Mouse (Mus musculus) cerebral cortex, adult 2 months (tissue): ENCODE data around the gene Mtx3.

Experiments used
- WGBS: fragments of 180-500 bp; shearing (Covaris S2); methylation state at CpG from one replicate; pipeline ENCODE4 v1.1.7; 2018; 5-methylcytosine and 5-hydroxymethylcytosine counted together

The Mtx3 gene

DNA sequence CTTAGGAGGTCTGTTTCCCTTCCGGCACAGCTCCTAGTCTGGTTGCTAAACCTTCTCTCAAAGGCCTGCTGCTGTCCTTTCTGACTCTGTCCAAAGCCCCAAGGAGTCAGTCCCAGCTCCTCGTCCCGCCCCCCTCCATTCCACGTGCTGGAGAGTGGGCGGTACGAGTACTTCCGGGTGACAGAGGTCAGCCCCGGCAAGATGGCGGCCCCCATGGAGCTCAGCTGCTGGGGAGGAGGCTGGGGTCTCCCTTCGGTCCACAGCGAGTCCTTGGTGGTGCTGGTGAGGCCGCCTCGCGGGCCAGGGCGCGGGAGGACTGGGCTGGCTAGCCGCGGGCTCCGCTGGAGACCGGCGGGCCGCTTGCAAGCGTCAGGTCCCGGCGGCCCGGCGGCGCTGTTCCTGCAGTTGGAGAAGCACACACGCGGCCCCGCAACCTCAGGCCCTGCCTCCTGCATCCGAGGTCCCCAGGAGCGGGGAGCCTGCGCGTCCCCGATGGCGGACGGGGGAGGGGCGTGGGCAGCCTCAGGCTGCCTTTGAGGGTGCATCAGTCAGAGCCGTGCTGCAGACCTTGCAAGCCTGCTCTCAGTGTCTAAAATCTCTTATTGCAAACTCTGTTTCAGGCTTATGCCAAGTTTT is at the start of gene Mtx3:
Gene Mtx3, plus strand, starts transcription at position 175 of the 636 bp plus-strand sequence.
- WGBS: 3% methylated on average over 40 of the region's 40 CpGs

DNA sequence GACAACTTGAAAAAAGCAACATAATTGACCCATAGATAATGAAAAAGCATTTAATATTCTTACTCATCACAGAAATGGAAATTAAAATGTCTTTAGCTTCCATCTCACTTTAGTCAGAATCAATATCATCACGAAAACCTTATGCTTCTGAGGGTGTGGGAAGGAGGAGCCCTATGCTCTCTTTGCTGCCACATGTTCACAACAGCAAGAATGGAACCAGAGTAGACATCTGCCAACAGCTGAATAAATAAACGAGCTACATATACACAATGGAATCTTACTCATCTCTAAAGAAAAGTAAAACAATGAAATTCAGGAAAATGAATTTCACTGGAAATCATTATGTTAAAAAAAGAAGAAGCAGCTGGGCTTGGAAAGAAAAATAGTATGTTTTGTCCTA is 45.7 kb upstream of the Mtx3 start:
- WGBS: 40% methylated on average over 2 of the region's 2 CpGs

DNA sequence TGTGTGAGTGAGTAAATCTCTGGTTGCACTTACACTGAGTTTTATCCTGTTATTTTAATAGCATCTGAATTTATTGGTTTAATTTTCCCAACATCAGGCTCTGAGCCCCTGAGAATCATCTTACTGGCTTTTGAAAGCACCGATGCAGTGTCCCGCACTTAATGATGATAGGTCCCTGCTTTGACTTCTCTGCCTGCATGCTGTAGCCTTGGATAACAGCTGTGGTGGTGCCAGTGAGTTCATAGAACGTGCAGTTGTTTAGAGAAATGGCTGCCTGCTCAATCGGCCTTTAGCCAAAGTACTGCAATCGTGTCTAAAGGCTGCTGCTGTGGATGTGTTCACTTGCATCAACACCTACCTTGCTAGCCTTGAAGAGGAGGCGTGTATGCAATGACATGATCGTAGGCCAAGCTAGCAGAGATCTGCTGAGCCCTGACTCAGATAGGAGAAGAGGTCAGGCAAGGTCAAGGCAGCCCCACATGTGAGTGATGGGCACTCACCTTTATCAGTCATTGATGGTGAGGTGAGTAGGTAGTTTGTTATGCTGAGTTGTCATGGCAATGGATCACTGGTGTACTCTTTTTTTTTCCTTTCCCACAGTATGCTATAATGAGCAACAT is 45.1 kb upstream of the Mtx3 start:
- 54% methylated on average over 7 of the region's 7 CpGs for WGBS

DNA sequence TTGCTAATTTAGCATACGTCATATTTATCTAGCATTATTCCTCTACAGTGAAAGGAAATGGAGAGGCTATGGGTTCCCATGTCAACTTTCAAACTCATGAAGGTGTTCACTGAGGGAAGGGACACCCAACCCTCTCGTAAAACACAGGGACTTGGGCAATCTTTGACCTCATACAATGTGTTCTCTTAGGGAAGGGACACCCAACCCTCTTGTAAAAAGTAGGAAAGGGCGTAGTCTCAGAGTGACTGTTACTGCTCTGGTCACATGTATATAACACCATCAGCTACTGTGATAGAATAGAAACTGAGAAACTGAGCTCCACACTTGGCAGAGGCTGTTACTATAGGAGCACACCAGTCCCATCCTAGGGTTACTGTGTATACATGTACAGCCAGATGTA is 36.7 kb upstream of the Mtx3 start:
- 94% methylated on average over 3 of the region's 3 CpGs for WGBS

DNA sequence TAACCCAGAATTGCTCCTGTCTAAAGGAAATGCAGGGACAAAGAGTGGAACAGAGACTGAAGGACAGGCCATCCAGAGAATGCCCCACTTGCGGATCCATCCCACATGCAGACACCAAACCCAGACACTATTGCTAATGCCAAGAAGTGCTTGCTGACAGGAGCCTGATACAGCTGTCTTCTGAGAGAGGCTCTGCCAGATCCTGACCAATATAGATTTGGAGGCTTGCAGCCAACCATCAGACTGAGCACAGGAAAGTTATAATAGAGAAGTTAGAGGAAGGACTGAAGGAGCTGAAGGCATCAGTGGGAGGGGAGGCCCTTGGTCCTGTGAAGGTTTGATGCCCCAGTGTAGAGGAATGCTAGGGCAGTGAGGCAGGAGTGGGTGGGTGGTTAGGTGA is 34.0 kb upstream of the Mtx3 start:
- 66% methylated on average over 1 of the region's 1 CpGs for WGBS

DNA sequence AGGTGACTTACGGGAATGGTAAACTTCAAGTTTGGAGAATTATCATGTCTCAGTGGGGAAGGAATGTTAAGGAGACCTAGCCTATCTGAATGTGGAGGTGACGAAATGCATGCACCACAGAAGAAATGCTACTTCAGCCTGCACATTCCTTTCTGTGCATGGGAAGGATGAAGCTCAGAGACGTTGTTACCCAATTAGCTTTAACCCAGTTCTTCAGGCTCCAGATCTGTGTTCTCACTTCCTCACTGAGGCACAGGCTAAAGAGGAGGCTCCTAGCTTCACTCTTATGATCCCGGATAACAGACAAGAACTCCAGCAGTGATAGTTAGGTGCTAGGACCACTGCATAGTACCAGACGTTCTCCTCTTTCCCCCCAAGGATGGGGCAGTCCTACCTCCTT is 28.2 kb upstream of the Mtx3 start:
- WGBS: 75% methylated on average over 5 of the region's 5 CpGs

DNA sequence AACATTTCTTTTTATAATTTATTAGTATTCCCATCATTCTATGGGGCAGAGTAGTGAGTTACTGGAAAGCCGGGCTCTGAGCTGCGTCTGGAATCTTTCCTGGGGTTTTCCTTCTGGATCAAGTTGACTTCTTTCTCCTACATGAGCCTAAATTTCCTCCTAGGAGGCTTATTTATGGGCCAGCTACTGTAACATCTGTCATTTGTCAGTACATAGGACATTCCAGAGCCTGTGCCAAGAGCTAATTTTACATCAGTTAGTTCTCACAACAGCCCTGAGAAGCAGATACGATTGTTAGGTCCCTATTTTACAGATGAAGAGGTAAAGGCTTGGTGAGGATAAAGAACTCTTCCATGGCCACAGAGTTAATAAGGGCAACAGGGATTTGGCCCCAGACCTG is 27.2 kb upstream of the Mtx3 start:
- WGBS: 50% methylated on average over 3 of the region's 3 CpGs

DNA sequence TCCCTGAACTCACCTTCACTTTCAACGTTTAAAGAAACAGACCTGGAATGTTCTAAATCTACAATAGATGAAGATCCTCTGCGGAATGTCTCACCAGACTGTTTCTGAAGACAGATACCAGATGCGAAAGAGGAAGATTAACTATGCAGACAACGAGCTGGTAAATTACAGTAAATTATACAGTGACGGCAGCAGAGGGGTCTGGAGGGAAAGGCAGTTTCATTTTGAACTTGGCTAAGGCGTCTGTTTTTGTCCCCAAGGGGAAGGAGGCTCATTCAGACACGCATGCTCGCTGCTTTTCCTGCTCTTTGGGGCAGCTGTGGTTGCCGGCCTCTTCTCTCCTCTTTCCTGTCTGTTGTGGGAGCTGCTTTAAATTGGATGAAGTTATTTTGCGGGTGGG is 15.7 kb upstream of the Mtx3 start:
- WGBS: 39% methylated on average over 10 of the region's 10 CpGs

DNA sequence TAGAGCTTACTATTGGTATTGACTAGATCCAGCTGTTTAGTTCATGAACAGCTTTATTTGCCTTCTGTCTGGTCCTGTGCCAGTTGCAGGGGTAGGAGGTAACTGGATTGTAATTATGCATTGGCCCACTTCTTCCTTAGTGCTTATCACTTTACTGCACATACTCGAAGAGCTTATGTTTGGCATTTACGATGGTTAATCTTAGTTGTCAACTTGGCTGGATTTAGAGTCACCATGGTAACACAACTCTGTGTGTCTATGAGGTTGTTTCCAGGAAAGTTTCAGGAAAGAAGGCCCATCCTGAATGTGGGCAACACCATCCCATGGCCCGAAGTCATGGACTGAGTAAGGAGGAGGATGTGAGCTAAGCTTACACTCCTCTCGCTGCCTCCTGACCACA is 11.4 kb upstream of the Mtx3 start:
- 61% methylated on average over 4 of the region's 4 CpGs for WGBS

DNA sequence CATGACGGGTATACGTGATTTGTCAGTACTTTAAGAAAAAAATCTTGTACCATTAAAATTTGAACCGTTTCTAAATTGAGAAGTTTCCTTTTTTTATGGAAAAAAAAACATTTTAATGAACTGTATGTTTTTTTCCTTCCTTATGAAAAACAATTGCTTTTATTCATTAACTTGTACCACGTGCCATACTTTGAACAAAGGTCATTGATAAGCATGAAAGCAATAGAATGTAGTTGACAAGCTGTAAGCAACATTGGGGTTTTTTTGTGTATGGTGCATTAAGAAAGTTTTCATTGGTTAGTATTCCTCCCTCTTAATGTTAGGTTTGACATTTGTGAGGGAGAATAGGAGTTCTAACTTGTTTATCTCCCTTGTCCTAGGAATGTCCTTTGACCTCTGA is 1.9 kb downstream of the Mtx3 start:
- WGBS: 82% methylated on average over 4 of the region's 4 CpGs

DNA sequence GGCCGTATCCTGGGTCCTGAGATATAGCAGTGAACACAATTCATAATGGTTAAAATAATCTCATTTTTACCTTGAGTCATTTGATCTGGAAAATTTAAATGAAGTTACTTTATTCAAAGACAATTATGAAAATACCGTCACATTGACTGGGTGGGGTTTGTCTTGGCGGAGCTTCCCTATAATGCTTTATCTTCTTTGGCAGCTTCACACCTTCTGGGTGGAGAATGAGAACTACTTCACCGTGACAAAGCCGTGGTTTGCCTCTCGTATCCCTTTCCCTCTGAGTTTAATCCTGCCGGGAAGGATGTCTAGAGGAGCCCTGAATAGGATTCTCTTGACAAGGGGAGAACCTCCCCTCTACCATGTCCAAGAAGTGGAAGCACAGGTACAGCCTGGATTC is 2.8 kb downstream of the Mtx3 start:
- 95% methylated on average over 7 of the region's 7 CpGs for WGBS

DNA sequence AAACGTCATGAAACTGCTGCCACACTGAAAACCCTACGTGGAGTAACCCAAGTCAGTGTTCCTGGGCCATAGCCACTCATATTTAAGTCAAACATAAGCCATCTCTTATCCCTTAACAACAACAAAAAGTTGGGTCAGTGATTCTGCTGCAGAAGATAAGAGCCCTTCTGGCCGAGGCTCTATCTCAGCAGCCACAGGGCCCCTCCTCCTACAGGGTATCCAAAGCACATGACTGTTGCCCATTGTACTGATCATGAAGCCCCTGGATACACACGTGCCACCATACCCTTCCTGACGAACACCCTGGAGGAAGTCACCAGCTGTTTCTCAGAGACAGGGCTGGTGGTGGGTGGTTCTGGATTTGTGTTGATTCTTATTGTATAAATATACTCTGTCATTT is 3.4 kb downstream of the Mtx3 start:
- WGBS: 73% methylated on average over 5 of the region's 5 CpGs

DNA sequence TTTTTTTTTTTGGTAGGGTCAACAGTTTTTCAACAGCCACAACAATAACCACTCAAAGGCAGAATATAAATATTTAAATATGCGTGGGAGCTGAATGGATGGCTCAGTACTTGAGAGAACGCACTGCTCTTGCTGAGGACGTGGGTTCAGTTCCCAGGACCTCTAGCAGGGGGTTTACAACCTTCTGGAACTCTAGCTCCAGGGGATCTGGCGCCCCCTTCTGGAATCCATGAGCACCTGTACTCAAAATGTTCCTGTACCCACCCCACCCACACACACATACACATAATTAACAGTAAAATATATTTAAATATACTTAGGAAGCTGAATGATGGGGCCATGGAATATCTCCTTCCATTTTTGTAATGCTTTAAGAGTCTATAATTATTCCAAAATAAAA is 11.3 kb downstream of the Mtx3 start:
- 81% methylated on average over 4 of the region's 4 CpGs for WGBS

DNA sequence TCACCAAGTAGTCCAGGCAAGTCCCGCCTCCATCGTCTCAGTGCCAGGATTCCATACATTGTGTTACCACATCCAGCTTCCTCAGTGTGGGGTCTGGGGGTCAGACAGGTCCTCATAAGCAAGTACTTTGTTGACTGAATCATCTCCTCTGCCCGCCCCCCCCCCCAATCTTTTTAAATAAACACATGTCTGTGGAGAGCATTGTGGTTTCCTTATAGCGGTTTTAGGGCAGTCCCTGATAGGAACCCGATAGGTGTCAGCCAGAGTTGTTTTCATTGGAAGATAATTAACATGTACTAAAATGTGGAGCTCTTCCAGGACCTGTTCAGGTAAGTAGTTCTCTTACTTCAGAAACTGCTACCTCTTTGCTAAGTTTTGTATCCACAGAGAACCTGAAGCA is 14.2 kb downstream of the Mtx3 start:
- WGBS: 89% methylated on average over 5 of the region's 5 CpGs

DNA sequence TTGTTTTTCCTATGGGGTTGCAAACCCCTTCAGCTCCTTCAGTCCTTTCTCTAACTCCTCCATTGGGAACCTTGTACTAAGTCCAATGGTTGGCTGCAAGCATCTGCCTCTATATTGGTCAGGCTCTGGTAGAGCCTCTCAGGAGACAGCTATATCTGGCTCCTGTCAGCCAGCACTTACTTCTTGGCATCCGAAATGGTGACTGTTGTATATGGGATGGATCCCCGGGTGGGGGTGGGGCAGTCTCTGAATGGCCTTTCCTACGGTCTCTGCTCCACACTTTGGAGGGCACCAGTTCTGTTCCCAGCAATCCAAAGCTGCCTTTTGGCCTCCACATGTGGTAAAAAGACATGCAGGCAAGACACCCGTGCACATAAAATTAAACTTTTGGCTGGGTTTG is 15.4 kb downstream of the Mtx3 start:
- 88% methylated on average over 4 of the region's 4 CpGs for WGBS

DNA sequence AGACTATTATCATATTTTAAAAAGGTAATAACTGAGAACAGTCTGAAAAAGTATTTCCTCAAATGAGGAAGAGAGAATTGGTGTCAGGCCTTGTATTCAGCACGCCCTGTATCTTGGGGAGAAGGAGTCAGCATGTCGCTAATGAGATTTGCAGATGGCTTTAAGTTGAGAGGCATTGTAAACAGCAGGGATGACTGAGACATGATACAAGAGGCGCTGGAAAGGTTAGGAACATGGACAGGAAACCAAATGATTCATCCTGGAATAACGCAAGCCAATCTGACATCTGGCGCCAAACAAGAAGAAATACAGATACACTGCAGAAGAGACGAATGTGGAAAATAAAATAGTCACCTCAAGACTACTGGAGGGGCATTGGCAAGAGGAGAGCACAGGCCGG is 20.8 kb downstream of the Mtx3 start:
- WGBS: 86% methylated on average over 7 of the region's 7 CpGs

DNA sequence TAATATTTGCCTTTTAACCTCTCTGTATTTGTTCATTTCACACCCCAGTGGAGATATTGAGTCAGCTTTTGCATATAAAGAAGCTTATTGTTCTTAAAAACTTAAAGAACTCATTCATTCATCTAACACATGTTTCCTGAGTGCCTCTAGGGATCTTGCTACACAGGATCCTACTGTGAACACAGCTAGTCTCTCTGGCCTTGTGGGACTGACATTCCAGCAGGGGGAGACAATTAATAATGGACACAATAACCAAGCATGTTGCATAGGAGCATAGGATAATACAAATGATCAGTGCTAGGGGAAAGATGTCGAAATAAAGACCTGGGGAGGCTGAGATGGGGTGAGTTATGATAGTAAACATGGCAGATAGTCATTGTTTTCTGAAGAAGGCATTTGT is 22.1 kb downstream of the Mtx3 start:
- 67% methylated on average over 1 of the region's 1 CpGs for WGBS

DNA sequence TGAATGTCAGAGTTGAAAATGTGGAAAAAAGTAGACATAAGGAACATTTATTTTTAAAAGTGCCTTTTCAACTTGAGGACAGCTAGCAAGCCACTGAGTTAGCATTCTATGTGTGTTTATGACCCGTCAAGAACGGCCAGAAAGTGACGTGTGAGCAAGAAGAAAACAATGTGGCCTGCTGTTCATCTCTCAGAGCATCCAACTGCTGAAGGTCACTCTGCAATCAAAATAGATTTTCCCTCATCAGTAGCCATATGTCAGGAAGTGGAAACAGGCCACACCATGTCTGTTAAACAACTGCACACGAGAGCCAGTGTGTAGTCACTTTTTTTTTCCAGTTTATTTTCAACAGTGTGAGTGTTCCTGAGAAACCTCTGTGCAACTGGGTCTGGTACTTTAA is 35.0 kb downstream of the Mtx3 start:
- WGBS: 49% methylated on average over 4 of the region's 4 CpGs

DNA sequence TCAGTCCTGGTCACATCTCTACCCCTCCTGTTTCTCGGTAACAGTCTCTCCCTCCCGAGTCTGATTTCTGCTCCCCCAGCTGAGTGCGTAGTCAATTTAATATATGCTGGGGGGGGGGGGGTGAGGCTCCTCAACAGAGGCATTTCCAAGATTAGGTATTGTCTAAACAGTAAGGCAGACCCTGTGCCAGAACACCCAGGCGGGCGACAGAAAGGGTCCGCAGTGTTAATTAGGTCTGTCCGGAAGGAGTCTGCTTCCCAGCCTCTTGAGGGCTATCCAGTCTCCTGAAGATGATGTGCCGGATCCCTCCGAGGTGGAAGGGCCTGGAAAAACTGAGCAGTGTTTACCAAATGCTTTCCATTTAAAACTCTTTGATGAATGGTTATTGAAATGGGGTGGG is 35.4 kb downstream of the Mtx3 start:
- 71% methylated on average over 9 of the region's 9 CpGs for WGBS

DNA sequence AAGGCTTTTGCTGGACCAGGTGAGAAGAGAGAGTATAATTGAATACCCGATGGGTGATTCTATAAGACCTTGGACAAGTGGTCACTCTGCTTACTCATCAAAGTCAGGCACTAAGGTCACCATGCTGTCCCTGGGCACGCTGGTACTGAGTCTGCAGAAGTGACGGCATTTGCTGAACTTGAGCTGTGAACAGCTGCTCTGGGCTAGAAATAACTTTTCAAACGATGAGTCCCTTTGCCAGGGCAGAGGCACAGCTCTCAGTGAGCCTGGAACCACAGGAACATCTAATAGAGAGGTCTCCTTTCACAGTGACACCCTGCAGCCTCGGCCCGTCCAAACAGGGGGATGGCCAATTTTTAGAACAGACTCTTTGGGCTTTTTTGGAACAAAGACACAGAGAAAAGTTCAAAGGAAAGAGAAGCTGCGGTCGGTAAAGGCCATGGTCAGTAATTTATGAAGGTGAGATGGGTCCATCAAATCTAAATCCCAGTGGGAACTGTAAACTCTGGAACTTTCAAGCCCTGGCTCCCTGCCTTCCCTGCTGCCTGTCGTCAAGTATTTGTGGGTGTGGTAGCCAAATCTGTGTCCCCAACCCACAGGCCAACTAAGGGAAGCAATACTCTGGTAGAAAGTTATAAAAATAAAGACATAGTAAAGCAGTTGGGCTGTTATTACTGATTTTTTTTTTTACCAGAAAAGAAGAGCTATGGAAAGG is 37.9 kb downstream of the Mtx3 start:
- WGBS: 65% methylated on average over 9 of the region's 9 CpGs

DNA sequence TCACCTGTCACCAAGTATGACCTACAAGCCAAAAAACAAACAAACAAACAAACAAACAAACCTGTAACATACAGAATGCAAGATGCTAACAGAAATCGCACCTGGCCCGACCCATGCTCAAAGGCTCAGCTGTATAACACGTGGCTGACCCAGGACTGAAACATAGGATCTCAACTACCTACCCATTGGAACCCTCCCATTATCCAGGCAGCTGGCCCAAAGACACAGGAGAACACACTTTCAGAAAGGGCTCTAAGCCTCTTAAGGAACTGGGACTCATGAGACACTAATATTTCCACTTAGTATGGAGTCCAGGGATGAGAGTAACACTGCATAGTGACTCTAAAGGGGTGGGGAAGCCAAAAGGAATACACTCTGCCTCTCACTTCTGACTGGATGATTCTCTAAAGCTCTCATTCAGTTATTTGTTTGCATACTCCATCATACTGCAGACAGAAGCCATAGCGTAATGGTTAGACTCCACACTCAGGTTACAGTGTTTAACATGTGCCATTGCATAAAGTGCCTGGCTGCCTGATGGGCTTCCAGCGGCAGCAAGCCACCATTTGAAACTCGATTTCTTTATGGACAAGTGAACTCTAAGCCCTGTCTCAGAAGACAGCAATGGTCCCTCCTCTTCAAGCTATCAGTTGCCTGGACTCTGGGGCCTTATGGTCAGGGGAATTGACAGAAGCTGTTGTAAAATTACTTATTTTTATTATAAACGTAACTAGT is 38.6 kb downstream of the Mtx3 start:
- 95% methylated on average over 7 of the region's 7 CpGs for WGBS

DNA sequence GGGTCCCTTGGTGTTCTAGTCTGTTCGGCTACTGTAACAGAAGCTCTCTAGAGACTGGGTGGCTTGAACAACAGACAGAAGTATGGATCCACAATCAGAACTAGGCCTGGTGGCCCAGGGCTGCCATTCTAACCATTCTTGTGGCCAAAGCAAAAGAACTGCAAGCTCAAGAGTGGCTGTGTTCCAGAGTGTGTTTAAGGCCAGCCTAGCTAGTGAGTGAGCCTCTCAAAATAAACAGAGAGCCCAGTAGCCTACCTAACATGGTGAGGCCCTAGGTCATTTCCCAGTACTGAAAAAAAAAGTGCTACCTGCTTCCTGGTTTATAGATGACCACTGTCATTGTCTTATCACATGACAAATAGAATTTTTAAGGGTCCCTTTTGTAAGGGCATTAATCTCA is 39.6 kb downstream of the Mtx3 start:
- WGBS: 92% methylated on average over 1 of the region's 1 CpGs

DNA sequence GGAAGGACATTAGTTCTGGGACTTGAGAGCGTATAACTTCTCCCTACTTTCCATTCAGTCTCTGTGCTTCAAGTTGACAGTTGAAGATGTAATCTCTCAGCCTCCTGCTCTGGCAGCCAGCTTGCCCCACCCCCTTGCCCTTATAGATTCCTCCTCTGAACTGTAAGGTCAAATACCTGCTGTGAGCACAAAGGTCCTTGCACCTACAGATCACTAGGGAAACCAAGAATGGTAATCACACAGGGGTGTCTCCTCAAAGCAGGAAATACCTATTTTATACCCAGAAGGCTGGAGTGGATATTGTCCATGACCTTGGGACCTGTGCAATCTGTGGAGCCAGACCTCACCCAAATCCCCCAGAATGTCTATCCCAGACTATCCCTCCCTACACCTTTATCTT is 40.4 kb downstream of the Mtx3 start:
- WGBS: 89% methylated on average over 1 of the region's 1 CpGs
